Mouse (Mus musculus) G1E (cell line): Measurements from ENCODE around the gene Ripk1.

Experiments
- CTCF ChIP-seq: IDR thresholded peaks from 2 replicates; pipeline ENCODE4 v1.5.1; 2012; ENCODE audit warnings: low read depth, low read length, inconsistent platforms, mixed read lengths
- GATA1 ChIP-seq: IDR thresholded peaks from 2 replicates; pipeline ENCODE4 v1.6.1; 2012; ENCODE audit warnings: borderline replicate concordance, low read length, inconsistent platforms, mixed read lengths
- POLR2AphosphoS5 ChIP-seq: IDR thresholded peaks from 2 replicates; pipeline ENCODE4 v1.6.1; 2012; ENCODE audit warnings: low read depth, low read length, inconsistent platforms; ENCODE audit not compliant: insufficient replicate concordance

DNA sequence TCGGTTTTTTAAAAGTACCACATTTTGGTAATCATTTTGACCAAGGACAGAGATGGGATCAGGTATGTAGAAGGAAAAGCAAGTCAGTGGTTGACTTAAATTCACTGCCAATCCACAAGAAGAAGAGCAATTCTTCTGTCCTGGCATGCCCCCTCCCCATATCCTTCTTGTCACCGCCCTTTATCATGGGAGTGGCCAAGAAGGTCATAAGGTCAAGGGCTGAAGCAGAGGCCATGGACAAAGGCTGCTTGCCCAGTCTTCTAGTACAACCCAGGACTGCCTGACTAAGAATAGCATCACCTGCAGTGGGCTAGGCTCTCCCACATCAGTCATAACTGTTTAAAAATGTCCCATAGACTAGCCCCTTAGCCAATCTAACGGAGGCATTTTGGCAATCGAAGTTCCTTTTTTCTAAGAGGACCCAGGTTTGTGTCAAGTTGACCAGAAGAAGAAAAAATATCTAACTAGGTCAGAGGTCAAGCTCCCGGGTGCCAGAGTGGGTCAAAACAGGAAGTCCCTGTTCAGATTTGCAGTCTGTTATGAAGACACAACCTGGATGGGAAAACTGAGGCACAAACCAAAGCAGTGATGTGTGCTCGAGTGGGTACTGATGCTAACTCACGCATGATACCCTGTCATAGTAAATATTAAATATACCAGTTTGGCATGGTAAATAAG is 41.7 kb downstream of the Ripk1 start:
- no peak for TF ChIP-seq CTCF
- TF ChIP-seq GATA1 = no peak
- no peak for TF ChIP-seq POLR2AphosphoS5
